Mouse (Mus musculus) ES-E14 (cell line): Measurements from ENCODE around the gene Dhx16. TPM values are rescaled to one million over a fixed set of nuclear protein-coding genes. Genes with fewer than 3 reads are reported as not detected.
A peak's percentile ranks its signal among the peaks of the same experiment; 100 is the strongest.

Experiments
- DNase-seq: peaks from one replicate; pipeline ENCODE4 v3.0.0-alpha.2; 2013; ENCODE audit warnings: low read depth, low spot score
- H3K27ac ChIP-seq: 2 replicates; pipeline ENCODE4 v1.5.1; 2012; ENCODE audit warnings: low read depth, mild to moderate bottlenecking, low read length, moderate library complexity, mixed read lengths; ENCODE audit not compliant: poor library complexity, insufficient read depth, severe bottlenecking
- H3K36me3 ChIP-seq: 2 replicates; pipeline ENCODE4 v1.6.1; 2012; ENCODE audit warnings: mild to moderate bottlenecking, low read length, moderate library complexity, mixed read lengths; ENCODE audit not compliant: control insufficient read depth, poor library complexity, insufficient read depth, severe bottlenecking
- H3K4me1 ChIP-seq, 2 experiments: fragments of 150-350 bp in 1 of 2; sonication (generic) in 1 of 2; 2 replicates each; pipeline ENCODE4 v1.6.1; 2012; ENCODE audit warnings: low read length in 2 of 2, mild to moderate bottlenecking in 1 of 2, mixed read lengths in 1 of 2; ENCODE audit not compliant: control insufficient read depth in 2 of 2, insufficient read depth in 2 of 2, poor library complexity in 1 of 2
- H3K4me3 ChIP-seq, 2 experiments: fragments of 150-350 bp in 1 of 2; sonication (generic) in 1 of 2; 2 replicates each; pipeline ENCODE4 v1.5.1; 2012; ENCODE audit warnings: low read length in 2 of 2, low read depth in 1 of 2, mild to moderate bottlenecking in 1 of 2, mixed read lengths in 1 of 2; ENCODE audit not compliant: insufficient read depth in 1 of 2, poor library complexity in 1 of 2, severe bottlenecking in 1 of 2
- H3K9ac ChIP-seq: 2 replicates; pipeline ENCODE4 v1.6.1; 2012; ENCODE audit warnings: low read depth, mild to moderate bottlenecking, low read length, mixed read lengths; ENCODE audit not compliant: poor library complexity, insufficient read depth, severe bottlenecking
- H3K9me3 ChIP-seq: fragments of 150-350 bp; sonication (generic); 2 replicates; pipeline ENCODE4 v1.6.1; 2012; ENCODE audit warnings: low read depth, mild to moderate bottlenecking, low read length; ENCODE audit not compliant: control insufficient read depth, insufficient read depth
- CHD2 ChIP-seq: IDR thresholded peaks from 2 replicates; pipeline ENCODE4 v1.6.1; 2014; ENCODE audit warnings: mild to moderate bottlenecking, low read depth, low read length, inconsistent platforms
- HCFC1 ChIP-seq: IDR thresholded peaks from 2 replicates; pipeline ENCODE4 v1.6.1; 2012; ENCODE audit warnings: low read length, inconsistent platforms, borderline replicate concordance; ENCODE audit not compliant: insufficient read depth
- MAFK ChIP-seq: IDR thresholded peaks from 2 replicates; pipeline ENCODE4 v1.6.1; 2014; ENCODE audit warnings: mild to moderate bottlenecking, low read depth, low read length, inconsistent platforms; ENCODE audit not compliant: insufficient read depth
- ZC3H11A ChIP-seq: IDR thresholded peaks from 2 replicates; pipeline ENCODE4 v1.6.1; 2012; ENCODE audit warnings: low read depth, mild to moderate bottlenecking, inconsistent platforms, low read length, borderline replicate concordance
- ZNF384 ChIP-seq: IDR thresholded peaks from 2 replicates; pipeline ENCODE4 v1.6.1; 2012; ENCODE audit warnings: low read depth, low read length, inconsistent platforms
- in situ Hi-C, 2 experiments: fragments of 600-800 bp; cut with MboI; formaldehyde crosslinking; loops; one replicate each; pipeline ENCODE4 v1.15.1; 2025; ENCODE audit warnings: low sequenced_read_pairs in 2 of 2, inconsistent platforms in 1 of 2; ENCODE audit not compliant: unreplicated experiment in 2 of 2
- total RNA-seq: library from RNA; depleted of rRNA; stranded (reverse); fragments of 300-350 nt; gene quantifications from 2 replicates; pipeline ENCODE4 v1.2.3, GENCODE M21; 2012; rRNA removed

The Dhx16 gene
- total RNA-seq, 1 experiment = 202 TPM

GRCm38 (mm10) chr17:35939108-35939507 lies 59.5 kb downstream of the Dhx16 start:
- no peak for DNase-seq
- Histone ChIP-seq H3K27ac (peak overlapping the region; percentile 98), H3K4me1 (peaks cover 0 to 2% of the 10 kb centered on the region in 2 experiments; a peak in 2 of 4 replicates), H3K4me3 (peak overlapping the region in 1 of 2 experiments; percentile 50; a peak in 1 of 4 replicates), H3K9ac (no peak overlapping the region), H3K36me3 (no peaks in the 10 kb centered on the region), H3K9me3 (no peaks in the 10 kb centered on the region)
- peak; percentile 33; the same call in 1 of the 2 replicates for TF ChIP-seq HCFC1
- TF ChIP-seq ZC3H11A = no peak
- TF ChIP-seq MAFK = no peak
- no peak for TF ChIP-seq CHD2
- peak; percentile 51; the same call in 1 of the 2 replicates for TF ChIP-seq ZNF384
- in situ Hi-C loops = no loop called here

GRCm38 (mm10) chr17:35939941-35940340 lies 60.3 kb downstream of the Dhx16 start:
- in situ Hi-C loops = no loop called here
- peaks cover 0 to 2% of the 10 kb centered on the region in 2 experiments; a peak in 2 of 4 replicates for H3K4me1 ChIP-seq
- no peak for DNase-seq
- no peak for TF ChIP-seq CHD2
- peak; percentile 85 for TF ChIP-seq ZNF384
- H3K27ac ChIP-seq = peak overlapping the region; percentile 98
- H3K4me3 ChIP-seq = peak overlapping the region in 1 of 2 experiments; percentile 50; a peak in 2 of 4 replicates
- H3K9me3 ChIP-seq = no peaks in the 10 kb centered on the region
- no peaks in the 10 kb centered on the region for H3K36me3 ChIP-seq
- peak overlapping the region; percentile 36; the same call in 1 of the 2 replicates for H3K9ac ChIP-seq

Other genes with a start within 250 kb of the Dhx16 start
- gene Mucl3, start 236.1 kb upstream of the Dhx16 start, total RNA-seq = 0.85 and 1.1 TPM in 2 replicates
- 58.5 and 90.3 TPM in 2 replicates for gene Vars2, start 212.2 kb upstream of the Dhx16 start, total RNA-seq
- gene Gtf2h4, start 206.1 kb upstream of the Dhx16 start, total RNA-seq = 75.3 and 83.0 TPM in 2 replicates
- 46.0 and 78.8 TPM in 2 replicates for gene Ddr1, start 175.2 kb upstream of the Dhx16 start, total RNA-seq
- gene Ier3, start 58.1 kb upstream of the Dhx16 start, total RNA-seq = 29.3 and 32.3 TPM in 2 replicates
- 31.6 and 34.6 TPM in 2 replicates for gene Flot1, start 56.6 kb upstream of the Dhx16 start, total RNA-seq
- gene Tubb5, start 41.5 kb upstream of the Dhx16 start, total RNA-seq = 1,077 and 1,157 TPM in 2 replicates
- 23.8 and 31.7 TPM in 2 replicates for gene Mdc1, start 38.3 kb upstream of the Dhx16 start, total RNA-seq
- 24.7 and 43.0 TPM in 2 replicates for gene Nrm, start 18.5 kb upstream of the Dhx16 start, total RNA-seq
- 23.2 and 29.9 TPM in 2 replicates for gene Ppp1r18, start 14.2 kb upstream of the Dhx16 start, total RNA-seq
- 13.6 and 15.8 TPM in 2 replicates for gene 2310061I04Rik, start 17.6 kb downstream of the Dhx16 start, total RNA-seq
- gene Atat1, start 30.3 kb downstream of the Dhx16 start, total RNA-seq = 12.5 and 12.9 TPM in 2 replicates
- 189 and 226 TPM in 2 replicates for gene Mrps18b, start 36.6 kb downstream of the Dhx16 start, total RNA-seq
- gene Ppp1r10, start 36.6 kb downstream of the Dhx16 start, total RNA-seq = 64.8 and 68.2 TPM in 2 replicates
- gene Abcf1, start 89.9 kb downstream of the Dhx16 start, total RNA-seq = 115 and 117 TPM in 2 replicates
- 51.6 and 64.1 TPM in 2 replicates for gene Gnl1, start 100.0 kb downstream of the Dhx16 start, total RNA-seq
- gene Prr3, start 100.4 kb downstream of the Dhx16 start, total RNA-seq = 13.8 and 17.0 TPM in 2 replicates
- not detected in 2 replicates for gene H2-T24, start 140.7 kb downstream of the Dhx16 start, total RNA-seq
- 0.67 and 0.95 TPM in 2 replicates for gene H2-T23, start 153.0 kb downstream of the Dhx16 start, total RNA-seq
- gene H2-T22, start 162.9 kb downstream of the Dhx16 start, total RNA-seq = 2.7 and 5.8 TPM in 2 replicates
- gene Gm6034, start 163.1 kb downstream of the Dhx16 start, total RNA-seq = 0.18 and 0.21 TPM in 2 replicates
- 0.37 and 0.54 TPM in 2 replicates for gene Gm11127, start 178.6 kb downstream of the Dhx16 start, total RNA-seq
- not detected in 2 replicates for gene Gm19684, start 241.9 kb downstream of the Dhx16 start, total RNA-seq
- gene Gm7030, start 249.6 kb downstream of the Dhx16 start, total RNA-seq = 0.63 TPM in 1 of 2 replicates, not detected in the other